Mouse (Mus musculus): ENCODE results near the gene Nt5dc2.

Gene Nt5dc2

GRCm38 (mm10) chr14:31130236-31131220 lies at the start of gene Nt5dc2:
Gene Nt5dc2, plus strand, starts transcription at chr14:31131053.
- DNase-seq (ENCODE audit: low spot score in 2 of 2) = peak; percentile 84 to 86

GRCm38 (mm10) chr14:31081147-31081546 lies 49.7 kb upstream of the Nt5dc2 start:
- DNase-seq (ENCODE audit: low spot score in 2 of 2) = no peak

GRCm38 (mm10) chr14:31087433-31087832 lies 43.4 kb upstream of the Nt5dc2 start:
- no peak for DNase-seq (ENCODE audit: low spot score in 2 of 2)

- no peak for DNase-seq (ENCODE audit: low spot score in 2 of 2)
Measured at GRCm38 (mm10) chr14:31088515-31088914, 42.3 kb upstream of the Nt5dc2 start.

GRCm38 (mm10) chr14:31089918-31090317 lies 40.9 kb upstream of the Nt5dc2 start:
- no peak for DNase-seq (ENCODE audit: low spot score in 2 of 2)

- DNase-seq (ENCODE audit: low spot score in 2 of 2) = no peak
Measured at GRCm38 (mm10) chr14:31105156-31105555, 25.7 kb upstream of the Nt5dc2 start.

GRCm38 (mm10) chr14:31110613-31111012 lies 20.2 kb upstream of the Nt5dc2 start:
- DNase-seq (ENCODE audit: low spot score in 2 of 2) = no peak

- no peak for DNase-seq (ENCODE audit: low spot score in 2 of 2)
Measured at GRCm38 (mm10) chr14:31112187-31112586, 18.7 kb upstream of the Nt5dc2 start.

GRCm38 (mm10) chr14:31114011-31114410 lies 16.8 kb upstream of the Nt5dc2 start:
- DNase-seq (ENCODE audit: low spot score in 2 of 2) = no peak

GRCm38 (mm10) chr14:31115522-31115921 lies 15.3 kb upstream of the Nt5dc2 start:
- no peak for DNase-seq (ENCODE audit: low spot score in 2 of 2)

- no peak for DNase-seq (ENCODE audit: low spot score in 2 of 2)
Measured at GRCm38 (mm10) chr14:31125106-31126075, 5.5 kb upstream of the Nt5dc2 start.

GRCm38 (mm10) chr14:31126826-31127225 lies 4.0 kb upstream of the Nt5dc2 start:
- no peak for DNase-seq (ENCODE audit: low spot score in 2 of 2)

- DNase-seq (ENCODE audit: low spot score in 2 of 2) = peak; percentile 52 to 53
Measured at GRCm38 (mm10) chr14:31128101-31128825, 2.6 kb upstream of the Nt5dc2 start.

GRCm38 (mm10) chr14:31128826-31129219 lies 2.0 kb upstream of the Nt5dc2 start, which contains the start of gene Smim4:
Gene Smim4, minus strand, starts transcription at chr14:31128956.
- DNase-seq (ENCODE audit: low spot score in 2 of 2) = peak; percentile 98 to 99

- no peak for DNase-seq (ENCODE audit: low spot score in 2 of 2)
Measured at GRCm38 (mm10) chr14:31129326-31130235, 1.3 kb upstream of the Nt5dc2 start.

GRCm38 (mm10) chr14:31131272-31131821 lies 494 bp downstream of the Nt5dc2 start:
- no peak for DNase-seq (ENCODE audit: low spot score in 2 of 2)

- DNase-seq (ENCODE audit: low spot score in 2 of 2) = no peak
Measured at GRCm38 (mm10) chr14:31132031-31132430, 1.2 kb downstream of the Nt5dc2 start.

- no peak for DNase-seq (ENCODE audit: low spot score in 2 of 2)
Measured at GRCm38 (mm10) chr14:31132491-31132975, 1.7 kb downstream of the Nt5dc2 start.

GRCm38 (mm10) chr14:31133023-31133665 lies 2.3 kb downstream of the Nt5dc2 start:
- no peak for DNase-seq (ENCODE audit: low spot score in 2 of 2)

Measured in spleen, postnatal 36 days (tissue).